Mouse (Mus musculus): ENCODE measurements around the gene Wbp1l. TPM values are rescaled to one million over a fixed set of nuclear protein-coding genes. Genes with fewer than 3 reads are reported as not detected.

Gene Wbp1l
- polyA plus RNA-seq, 1 experiment: 55.9 TPM

- TF ChIP-seq GATA1 (IDR thresholded peaks at IDR 0.05; ENCODE audit: low read length): no peak
Observed at GRCm38 (mm10) chr19:46696482-46696881, 97.6 kb downstream of the Wbp1l start.

GRCm38 (mm10) chr19:46696943-46697342 is 98.1 kb downstream of the Wbp1l start:
- TF ChIP-seq GATA1 (IDR thresholded peaks at IDR 0.05; ENCODE audit: low read length): no peak

- TF ChIP-seq GATA1 (IDR thresholded peaks at IDR 0.05; ENCODE audit: low read length): no peak
Observed at GRCm38 (mm10) chr19:46697840-46698517, 99.1 kb downstream of the Wbp1l start.

GRCm38 (mm10) chr19:46699011-46699481 is 100.2 kb downstream of the Wbp1l start:
- no peak for TF ChIP-seq GATA1 (IDR thresholded peaks at IDR 0.05; ENCODE audit: low read length)

- TF ChIP-seq GATA1 (IDR thresholded peaks at IDR 0.05; ENCODE audit: low read length): no peak
Observed at GRCm38 (mm10) chr19:46701156-46701555, 102.3 kb downstream of the Wbp1l start.

GRCm38 (mm10) chr19:46705779-46706495 is 107.1 kb downstream of the Wbp1l start:
- TF ChIP-seq GATA1 (IDR thresholded peaks at IDR 0.05; ENCODE audit: low read length): no peak

GRCm38 (mm10) chr19:46706540-46707295 is 107.8 kb downstream of the Wbp1l start:
- TF ChIP-seq GATA1 (IDR thresholded peaks at IDR 0.05; ENCODE audit: low read length): no peak

Other genes starting within 250 kb of the Wbp1l start
- not detected in 2 replicates for gene 2310034G01Rik, start 248.8 kb upstream of the Wbp1l start, polyA plus RNA-seq (2012)
- 28.6 and 36.4 TPM in 2 replicates for gene Actr1a, start 203.3 kb upstream of the Wbp1l start, polyA plus RNA-seq (2012)
- 40.6 and 43.8 TPM in 2 replicates for gene Sufu, start 202.2 kb upstream of the Wbp1l start, polyA plus RNA-seq (2012)
- 62.8 and 65.9 TPM in 2 replicates for gene Trim8, start 97.4 kb upstream of the Wbp1l start, polyA plus RNA-seq (2012)
- 12.1 and 15.9 TPM in 2 replicates for gene Arl3, start 25.9 kb upstream of the Wbp1l start, polyA plus RNA-seq (2012)
- 0.84 and 2.1 TPM in 2 replicates for gene Sfxn2, start 25.7 kb upstream of the Wbp1l start, polyA plus RNA-seq (2012)
- not detected in 2 replicates for gene Cyp17a1, start 74.1 kb downstream of the Wbp1l start, polyA plus RNA-seq (2012)
- gene Borcs7, start 90.8 kb downstream of the Wbp1l start, polyA plus RNA-seq (2012): 1.3 and 1.4 TPM in 2 replicates
- gene As3mt, start 108.4 kb downstream of the Wbp1l start, polyA plus RNA-seq (2012): not detected in 2 replicates
- gene Cnnm2, start 162.5 kb downstream of the Wbp1l start, polyA plus RNA-seq (2012): 40.8 and 58.9 TPM in 2 replicates